Mouse (Mus musculus) induced T-regulatory cell, adult 2 months (primary cell): Measurements from ENCODE around the gene Mob1b.
"Not testable (repeated sequence)": the region's sequence is repeated elsewhere in the genome, so short reads cannot be mapped to it uniquely, and the experiment has no call there.

Experiments
- DNase-seq: peaks from one replicate; pipeline ENCODE4 v3.0.0-alpha.2; 2012; ENCODE audit warnings: low read depth

Mob1b gene

DNA sequence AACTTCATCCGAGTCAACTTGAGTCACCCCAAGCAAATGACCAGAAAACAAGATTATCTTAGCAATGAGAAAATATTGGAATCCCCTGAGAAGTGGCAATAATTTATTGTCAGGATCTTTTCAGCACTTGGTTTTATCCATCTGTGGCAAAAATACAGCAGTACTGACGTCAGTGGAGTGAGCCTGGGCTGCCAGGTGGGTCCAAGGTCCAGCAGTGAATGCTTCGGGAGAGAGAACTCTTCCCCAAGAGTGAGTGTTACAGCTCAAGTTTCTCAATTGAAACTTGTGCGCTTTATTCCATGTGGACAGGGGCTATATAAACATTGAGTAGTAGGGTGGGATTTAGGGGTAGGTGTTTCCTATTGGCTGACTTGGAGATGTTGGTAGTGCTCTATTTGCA lies 18.6 kb upstream of the Mob1b start:
- no peak for DNase-seq

DNA sequence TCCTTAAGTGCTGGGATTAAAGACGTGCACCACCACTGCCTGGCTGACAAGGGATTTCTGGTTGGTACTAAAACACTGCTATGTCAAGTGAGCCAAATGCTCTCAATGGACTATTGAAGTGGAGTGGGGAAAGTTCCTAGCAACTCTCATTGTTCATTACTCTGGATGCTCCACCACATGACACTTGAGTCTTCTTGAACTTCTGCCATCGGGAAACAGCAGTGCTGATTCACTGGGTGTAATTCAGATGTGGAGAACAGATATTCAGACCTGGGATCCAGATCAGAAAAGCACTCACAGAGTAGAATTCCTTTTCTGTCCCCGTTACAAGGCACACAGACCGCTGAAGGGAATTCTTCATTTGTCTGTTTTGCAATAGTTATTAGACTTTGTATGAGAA lies 17.1 kb upstream of the Mob1b start:
- no peak for DNase-seq

DNA sequence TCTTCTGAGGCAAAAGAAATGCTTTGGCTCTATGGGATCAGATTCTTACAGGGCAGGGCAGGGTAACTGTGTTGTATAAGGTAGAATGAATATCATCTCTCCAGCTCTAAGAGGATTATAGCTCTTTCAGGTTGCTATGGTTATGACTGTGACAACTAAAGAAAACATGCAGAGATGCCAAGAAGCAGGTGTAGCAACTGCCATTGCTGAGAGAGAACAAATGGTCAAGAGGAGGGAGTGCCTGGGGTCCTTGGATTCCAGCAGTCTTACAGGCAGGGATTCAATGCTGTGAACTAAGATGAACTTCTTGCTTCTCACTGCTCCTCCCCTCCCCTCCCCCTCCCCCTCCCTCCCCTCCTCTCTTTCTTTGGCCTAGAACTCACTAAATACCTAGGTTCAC lies 9.5 kb upstream of the Mob1b start:
- no peak for DNase-seq

DNA sequence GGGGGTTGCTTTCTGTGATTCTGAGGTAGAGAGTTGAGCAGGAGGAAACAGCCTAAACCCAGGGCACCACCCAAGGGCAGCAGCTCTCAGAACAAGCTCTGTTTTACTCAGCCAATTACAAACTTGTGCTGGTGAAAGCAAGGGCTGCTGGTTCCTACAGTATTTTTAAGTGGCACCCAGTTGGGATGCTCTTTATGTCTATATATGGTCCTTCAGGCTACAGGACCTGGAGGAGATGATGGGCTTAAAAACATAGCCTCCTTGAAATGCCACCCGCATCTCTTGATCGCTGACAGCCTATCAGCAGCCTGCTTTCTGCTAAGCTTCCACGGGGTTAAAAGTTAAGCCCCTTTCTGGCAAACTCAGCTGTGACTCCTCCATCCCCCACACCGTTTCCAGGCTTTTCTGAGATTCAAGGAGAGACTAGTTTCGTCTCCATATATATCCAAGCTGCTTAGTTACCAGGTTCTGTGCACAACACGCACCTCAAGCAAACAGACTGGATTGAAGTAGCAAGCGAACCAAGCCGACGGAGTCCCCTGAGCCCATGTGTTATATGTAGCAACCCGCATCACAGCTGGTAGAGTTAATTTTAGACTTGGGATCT lies 8.9 kb upstream of the Mob1b start:
- no peak for DNase-seq

DNA sequence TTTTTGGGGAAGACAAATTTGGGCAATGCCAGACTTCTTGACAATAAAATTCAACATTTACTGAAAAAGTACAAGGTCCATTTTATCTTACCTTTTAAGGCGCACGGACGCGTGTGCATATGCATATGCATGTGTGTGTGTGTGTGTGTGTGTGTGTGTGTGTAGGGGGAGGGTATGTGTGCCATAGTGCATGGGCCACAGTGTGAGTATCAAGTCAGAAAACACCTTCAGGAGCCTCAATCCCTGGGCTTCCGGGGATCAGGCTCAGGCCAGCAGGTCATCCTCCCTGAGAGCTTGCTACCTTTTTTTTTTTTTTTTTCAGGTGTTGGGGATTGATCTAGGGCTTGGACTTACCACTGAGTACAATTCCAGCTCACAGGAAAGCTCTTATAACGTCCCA lies 8.3 kb upstream of the Mob1b start:
- no peak for DNase-seq

DNA sequence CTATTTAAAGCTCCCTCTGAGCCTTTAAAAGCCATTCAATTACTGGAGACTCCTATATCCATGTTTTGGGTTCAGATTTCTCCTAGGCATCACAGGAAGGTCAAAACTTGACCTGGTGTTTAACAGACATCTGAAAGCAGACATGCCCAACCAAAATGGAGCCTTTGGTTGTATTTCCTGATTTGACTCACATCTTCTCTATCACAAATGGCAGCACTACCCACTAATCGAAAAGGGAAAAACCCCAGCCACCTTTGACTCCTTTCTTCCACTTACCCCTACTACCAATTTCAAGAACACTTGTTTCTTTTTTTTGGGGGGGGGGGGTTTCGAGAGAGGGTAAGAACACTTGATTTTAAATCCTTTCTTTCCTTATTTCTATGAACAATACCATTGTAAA lies 3.7 kb upstream of the Mob1b start:
- peak; percentile 46 for DNase-seq

DNA sequence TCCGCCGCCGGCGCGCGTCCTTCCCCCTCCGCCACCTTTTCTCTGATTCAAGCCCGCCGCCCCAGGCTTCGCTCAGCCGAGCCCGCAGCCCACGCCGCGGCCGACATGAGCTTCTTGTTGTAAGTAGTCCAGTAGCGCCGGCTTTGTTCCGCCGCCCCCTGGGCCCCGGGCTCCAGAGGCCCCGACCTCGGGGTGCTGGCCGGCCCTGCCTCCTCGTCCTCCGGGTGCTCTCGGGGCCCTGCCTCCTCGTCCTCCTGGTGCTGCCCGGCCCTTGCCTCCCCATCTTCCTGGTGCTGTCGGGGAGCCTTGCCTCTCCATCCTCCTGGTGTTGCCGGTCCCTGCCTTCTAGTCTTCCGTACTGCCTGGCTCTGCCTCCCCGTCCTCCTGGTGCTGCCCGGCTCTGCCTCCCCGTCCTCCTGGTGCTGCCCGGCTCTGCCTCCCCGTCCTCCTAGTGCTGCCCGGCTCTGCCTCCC lies 384 bp downstream of the Mob1b start:
- DNase-seq: no peak

DNA sequence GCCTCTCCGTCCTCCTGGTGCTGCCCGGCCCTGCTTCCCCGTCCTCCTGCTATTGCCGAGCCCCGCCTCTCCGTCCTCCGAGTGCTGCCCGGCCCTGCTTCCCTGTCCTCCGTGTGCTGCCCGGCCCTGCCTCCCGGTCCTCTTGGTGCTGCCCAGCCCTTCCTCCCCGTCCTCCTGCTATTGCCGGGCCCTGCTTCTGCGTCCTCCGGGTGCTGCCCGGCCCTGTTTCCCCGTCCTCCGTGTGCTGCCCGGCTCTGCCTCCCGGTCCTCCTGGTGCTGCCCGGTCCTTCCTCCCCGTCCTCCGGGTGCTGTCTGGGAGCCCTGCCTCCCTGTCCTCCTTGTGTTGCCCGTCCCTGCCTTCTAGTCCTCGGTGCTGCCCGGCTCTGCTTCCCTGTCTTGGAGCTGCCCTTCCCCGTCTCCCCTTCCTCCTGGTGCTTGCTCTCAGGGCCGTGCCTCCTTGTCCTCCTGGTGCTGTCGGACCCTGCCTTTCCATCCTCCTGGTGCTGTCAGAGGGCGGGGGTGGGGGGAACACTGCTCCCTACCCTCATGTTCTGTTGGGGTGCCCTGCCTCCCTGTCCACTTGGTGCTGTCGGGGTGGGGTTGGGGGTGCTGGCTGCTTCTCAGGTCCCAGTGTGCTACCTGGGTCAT lies 1.0 kb downstream of the Mob1b start:
- DNase-seq: peak; percentile 48

DNA sequence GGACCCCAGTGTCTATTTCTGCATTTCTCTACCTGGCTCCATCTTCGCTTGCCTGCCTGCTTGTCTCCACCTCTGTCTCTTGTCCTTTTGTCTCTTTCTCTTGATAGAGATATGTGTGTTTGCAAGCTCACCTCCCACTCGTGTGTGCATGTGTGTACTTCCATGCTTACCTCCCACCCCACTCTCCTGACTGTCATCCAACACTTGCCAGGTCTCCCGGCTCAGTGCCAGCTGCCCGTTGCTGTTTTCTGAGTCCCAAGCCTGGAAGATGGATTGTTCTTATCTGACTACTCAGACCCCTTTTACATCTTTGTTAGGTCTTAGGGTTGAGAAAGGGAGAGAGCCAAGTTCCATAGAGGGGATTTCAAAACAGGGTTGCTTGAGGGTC lies 1.6 kb downstream of the Mob1b start:
- no peak for DNase-seq

DNA sequence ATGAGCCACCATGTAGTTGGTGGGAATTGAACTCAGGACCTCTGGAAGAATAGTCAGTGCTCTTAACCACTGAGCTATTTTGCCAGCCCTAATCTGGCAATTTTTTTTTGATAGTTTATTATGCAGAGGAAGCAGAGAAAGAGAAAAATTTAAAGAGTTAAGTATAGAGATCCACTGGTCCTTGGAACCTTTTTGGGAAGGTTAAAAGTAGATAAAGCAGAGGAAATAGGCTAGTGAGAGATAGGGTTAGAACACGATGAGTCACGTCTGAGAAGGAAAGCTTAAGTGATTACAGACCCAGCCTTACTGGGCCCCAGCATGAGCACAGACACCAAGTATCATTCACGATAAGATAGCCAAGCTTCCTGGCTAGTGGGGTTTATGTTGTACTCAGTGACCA lies 3.4 kb downstream of the Mob1b start:
- no peak for DNase-seq

DNA sequence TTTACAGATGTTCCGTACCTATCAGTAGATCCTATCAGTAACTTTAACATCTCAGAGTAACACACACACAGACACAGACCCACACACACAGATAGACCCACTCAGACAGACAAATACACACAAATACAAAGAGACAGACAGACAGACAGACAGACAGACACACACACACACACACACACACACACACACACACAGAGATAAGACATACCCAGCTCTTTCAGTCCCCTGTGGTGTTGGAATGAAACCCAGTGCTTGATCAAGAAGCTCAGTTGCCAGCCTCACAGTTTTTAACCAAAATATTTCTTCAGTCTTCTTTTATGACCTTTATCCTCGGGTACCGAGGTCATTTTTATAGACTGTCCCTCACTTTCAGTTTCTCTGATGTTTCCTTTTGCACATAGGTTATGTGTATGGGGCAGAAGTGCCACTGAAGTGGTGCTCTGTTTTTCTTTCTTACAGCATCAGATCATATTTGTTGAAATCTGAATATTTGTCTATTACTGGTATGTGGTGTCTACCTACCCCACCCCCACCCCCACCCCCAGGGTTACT lies 7.0 kb downstream of the Mob1b start:
- peak; percentile 52 for DNase-seq

DNA sequence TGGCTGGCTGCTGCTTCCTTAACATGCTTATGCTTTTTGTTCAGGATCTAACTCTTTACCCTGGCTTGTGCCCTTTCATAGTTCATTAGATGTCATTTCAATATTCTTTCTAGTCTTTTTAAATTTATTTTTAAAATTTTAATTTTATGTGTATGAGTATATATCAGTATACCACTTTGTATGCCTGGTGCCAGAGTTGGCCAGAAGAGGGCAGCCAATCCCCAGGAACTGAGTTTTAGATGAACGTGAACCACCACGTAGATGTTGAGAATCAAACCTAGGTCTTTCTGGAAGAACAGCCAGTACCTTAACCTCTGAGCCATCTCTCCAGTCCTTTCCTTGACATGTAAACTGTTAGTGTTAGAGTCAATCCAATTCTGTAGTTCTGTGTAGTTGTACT lies 14.1 kb downstream of the Mob1b start:
- peak; percentile 66 for DNase-seq

DNA sequence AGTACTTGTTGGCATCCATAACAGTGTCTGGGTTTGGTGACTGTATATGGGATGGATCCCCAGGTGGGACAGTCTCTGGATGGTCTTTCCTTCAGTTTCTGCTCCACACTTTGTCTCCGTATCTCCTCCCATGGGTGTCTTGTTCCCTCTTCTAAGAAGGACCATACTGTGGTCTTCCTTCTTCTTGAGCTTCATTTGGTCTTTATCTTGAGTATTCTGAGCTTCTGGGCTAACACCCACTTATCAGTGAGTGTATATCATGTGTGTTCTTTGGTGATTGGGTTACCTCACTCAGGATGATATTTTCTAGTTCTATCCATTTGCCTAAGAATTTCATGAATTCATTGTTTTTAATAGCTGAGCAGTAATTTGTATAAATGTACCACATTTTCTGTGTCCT lies 20.4 kb downstream of the Mob1b start:
- not testable (repeated sequence) for DNase-seq

DNA sequence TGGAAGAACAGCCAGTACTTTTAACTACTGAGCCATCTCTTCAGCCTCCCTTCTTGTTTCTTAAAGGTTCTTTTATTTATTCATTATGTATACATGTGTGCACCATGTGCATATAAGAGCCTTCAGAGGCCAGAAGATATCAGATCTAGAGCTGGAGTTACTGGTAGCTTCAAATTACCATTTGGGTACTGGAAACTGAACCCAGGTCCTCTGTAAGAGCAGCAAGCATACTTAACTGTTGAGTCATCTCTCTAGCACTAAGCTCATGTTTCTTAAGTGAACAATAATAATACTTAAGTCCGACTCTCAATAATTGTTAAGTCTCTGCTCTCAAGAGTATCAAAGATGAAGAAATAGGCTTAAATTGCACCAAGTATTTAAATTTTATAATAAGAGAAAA lies 27.1 kb downstream of the Mob1b start:
- no peak for DNase-seq

DNA sequence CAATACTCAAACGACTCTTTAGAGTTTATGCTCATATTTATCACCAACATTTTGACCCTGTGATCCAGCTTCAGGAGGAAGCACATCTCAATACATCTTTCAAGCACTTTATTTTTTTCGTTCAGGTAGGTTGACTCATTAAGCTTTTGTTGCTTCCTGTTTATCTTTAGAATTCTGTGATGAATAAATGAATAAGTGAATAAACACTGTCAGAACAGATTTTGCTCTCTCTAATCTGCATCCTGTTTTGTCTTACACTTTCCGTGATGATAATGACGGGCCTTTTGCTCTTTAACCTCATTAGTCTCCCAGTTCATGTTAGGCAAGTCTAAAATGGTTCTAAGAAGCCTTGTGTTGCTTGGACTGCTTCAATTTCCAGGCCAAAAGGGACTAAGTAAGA lies 32.5 kb downstream of the Mob1b start:
- peak; percentile 43 for DNase-seq

DNA sequence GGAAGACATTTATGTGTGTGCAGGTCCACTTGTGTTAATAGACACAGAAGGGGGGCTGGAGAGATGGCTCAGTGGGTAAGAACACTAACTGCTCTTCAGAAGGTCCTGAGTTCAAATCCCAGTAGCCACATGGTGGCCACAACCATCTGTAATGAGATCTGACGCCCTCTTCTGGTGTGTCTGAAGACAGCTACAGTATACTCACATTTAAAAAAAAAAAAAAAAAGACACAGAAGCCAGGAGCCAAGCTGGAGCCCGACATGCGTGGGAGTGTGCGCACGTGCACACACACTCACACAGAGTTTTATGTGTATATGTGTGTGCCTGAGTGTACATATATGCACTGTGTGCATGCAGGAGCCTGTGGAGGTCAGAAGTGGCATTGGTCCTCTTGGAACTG lies 42.0 kb downstream of the Mob1b start:
- no peak for DNase-seq

DNA sequence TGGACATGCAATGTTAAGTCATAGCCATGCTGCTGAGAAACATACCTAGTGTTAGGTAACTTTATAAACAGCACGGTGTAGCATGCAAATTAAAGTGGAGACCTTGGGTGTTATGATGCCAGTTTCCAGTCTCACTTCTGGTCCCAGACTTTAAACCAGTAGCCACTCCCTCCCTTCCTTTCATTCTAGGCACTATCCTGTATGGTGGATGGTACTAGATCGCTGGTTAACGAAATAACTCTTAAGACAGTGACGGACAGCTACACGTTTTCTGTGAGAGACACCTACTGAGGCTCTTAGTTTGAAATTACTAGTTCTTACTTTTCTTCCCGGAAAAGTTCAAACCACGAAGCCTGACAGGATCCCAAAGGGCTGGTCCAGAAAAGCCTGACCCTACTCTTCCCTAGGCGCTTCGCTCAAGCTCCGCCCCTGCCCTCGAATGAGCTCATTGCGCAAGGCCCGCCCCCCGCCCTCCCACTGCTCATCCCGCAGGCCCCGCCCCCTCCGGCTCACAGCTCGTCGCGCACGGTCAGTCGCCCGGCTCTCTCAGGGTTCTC lies 43.9 kb downstream of the Mob1b start:
- no peak for DNase-seq

DNA sequence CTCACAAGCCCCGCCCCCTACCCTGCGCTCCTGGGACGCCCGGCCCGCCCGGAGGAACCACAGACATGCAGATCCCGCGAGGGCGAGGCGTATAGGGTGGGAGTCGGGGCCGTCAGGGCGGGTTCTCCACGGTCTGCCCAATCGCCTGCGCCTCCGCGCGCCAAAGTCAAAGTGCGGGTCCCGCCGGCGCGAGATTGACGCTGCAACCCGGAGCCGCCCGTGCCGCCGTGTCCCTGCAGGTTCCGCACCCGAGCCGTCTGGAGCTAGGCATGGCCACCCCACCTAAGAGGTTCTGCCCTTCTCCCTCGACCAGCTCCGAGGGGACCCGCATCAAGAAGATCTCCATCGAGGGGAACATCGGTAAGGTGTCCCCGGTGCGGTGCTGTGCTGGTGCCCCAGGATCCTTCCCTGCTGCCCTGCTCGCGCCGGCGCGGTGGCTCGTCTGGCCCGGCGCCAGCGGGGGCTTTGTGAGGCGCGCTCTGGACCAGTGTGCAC lies 44.4 kb downstream of the Mob1b start, which contains the start of gene Dck:
TSS of gene Dck (plus strand) at position 10 of the 495 bp plus-strand sequence.
- peak; percentile 99 for DNase-seq

DNA sequence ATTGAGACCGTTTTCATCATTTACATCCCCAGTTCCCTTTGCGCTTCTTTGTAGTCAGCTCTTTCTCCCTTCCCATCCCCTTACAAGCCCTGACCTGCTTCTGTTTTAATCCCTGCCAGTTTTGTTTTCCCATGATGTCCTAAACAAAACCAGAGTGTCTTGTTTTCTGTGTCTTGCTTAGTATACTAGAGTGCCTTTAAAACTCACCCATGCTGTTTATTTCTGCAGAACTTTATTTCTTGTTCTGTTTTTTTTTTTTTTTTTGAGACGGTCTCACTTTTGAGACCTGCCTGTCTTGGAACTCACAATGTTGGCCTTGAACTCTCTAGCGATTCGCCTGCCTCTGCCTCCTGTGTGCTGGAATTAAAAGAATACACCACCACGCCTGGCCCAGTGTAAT lies 44.9 kb downstream of the Mob1b start:
- DNase-seq: no peak

DNA sequence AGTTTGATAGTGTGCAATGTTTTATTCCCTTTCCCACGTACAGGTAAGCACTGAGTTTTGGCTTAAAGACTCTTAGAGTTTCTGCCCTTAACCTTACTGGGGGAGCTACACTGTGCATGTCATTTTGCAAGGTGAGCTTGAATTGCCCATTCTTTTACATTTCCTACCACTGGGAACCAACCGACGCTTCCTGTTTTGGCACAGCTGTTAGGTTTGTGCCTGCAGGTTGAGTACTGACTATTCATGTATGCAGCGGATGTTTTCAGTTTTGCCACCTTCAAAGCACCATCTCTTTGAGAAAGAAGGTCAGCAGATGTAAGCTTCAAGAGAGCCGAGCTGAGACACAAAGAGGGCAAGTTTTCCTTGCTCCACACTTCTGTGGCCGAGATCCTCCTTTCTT lies 45.5 kb downstream of the Mob1b start:
- peak; percentile 77 for DNase-seq

DNA sequence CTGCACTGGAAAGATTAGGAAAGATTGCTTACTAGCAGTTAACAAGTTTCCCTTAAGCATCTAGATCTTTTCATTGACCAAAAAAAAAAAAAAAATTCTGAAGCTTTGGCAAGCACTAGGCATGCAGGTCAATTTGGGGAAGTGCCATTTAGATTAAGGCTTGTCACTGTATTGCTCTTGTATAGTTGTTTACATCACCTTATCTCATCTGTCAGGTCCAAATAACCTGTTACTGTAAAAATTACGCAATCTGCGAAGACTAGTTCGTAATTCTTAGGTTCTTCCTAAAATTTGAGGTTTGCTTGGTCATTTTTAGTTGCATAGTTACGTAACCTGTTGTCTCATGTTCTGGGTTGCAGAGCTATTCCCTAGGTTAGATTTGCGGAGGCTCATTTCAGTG lies 46.2 kb downstream of the Mob1b start:
- peak; percentile 29 for DNase-seq

DNA sequence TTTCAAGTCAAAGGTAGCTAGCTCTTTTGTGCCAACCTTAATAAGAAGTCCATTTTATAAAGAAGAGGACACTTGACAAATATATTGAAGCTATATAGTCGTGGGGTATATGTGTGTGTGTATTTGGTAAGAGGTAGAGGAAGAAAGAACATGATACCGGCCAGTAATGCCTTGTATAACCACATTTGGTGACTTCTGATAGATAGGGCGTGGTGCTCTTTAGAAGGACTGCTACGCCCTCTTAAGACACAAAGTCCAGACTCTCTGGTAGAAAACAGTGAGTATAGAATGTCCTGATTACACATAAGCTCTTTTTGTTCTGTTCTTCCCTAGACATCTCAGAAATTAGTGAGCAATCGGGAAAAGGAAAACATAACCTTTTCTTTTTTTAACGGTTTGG lies 47.5 kb downstream of the Mob1b start:
- DNase-seq: no peak

DNA sequence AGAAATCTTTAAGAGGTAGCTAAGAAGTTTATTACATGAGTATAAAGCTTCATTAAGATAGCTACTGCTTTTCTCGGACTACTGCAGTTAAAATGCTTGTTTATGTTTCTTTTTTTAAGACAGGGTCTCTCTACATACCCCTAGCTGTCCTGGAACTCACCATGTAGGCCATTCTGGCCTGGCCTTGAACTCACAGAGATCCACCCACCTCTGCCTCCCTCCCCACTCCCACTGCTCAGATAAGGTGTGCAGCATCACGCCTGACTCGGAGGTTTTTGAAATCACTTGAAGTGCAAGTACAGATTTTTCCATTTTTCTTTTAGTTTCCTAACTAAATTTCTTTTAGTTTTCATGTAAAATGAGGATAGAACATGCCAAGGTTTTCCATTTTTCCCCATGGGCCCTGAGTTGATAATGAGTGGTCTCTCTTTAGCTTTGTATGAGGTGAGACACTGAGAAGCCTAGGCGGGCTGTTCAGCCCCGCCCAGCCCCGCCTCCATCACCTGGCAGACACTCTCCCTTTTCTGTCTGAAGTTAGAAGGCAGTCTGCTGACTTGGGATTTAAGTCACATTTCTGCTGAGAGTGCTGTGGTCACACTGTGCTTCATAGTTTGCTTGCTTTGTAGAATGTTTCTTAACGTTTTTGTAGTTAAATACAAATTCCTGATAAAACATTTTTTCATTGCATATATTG lies 61.6 kb downstream of the Mob1b start:
- DNase-seq: no peak
